Mouse (Mus musculus): ENCODE measurements around the gene Car1.
"Not testable (repeated sequence)": the region's sequence is repeated elsewhere in the genome, so short reads cannot be mapped to it uniquely, and the experiment has no call there.

- not testable (repeated sequence) for TF ChIP-seq CTCF (IDR thresholded peaks at IDR 0.05; ENCODE audit: low read depth, low read length); POLR2A (IDR thresholded peaks at IDR 0.05; ENCODE audit: borderline replicate concordance, low read depth, low read length)
Measured at GRCm38 (mm10) chr3:14774539-14774938, 33.6 kb downstream of the Car1 start.

Measured in bone marrow macrophage, adult 2 months (primary cell).